Mouse (Mus musculus): ENCODE measurements around the gene Terb1. TPM values are rescaled to one million over a fixed set of nuclear protein-coding genes. Genes with fewer than 3 reads are reported as not detected.

The Terb1 gene
- polyA plus RNA-seq, 1 experiment from 2014 or later: 0.15 TPM

GRCm38 (mm10) chr8:104448796-104449195 is 60.9 kb downstream of the Terb1 start:
- Histone ChIP-seq H3K4me2 (no peak overlapping the region), H3K9me3 (no peaks in the 10 kb centered on the region), H3K36me3 (no peaks in the 10 kb centered on the region), H3K4me3 (no peak overlapping the region), H3K4me1 (peaks cover 5% of the 10 kb centered on the region; the same call in 1 of the 2 replicates), H3K9ac (no peak overlapping the region), H3K27me3 (replicated peaks) (no peaks in the 10 kb centered on the region), H3K27ac (replicated peaks) (no peak overlapping the region)
- ATAC-seq (ENCODE audit: extremely low read depth, insufficient number of reproducible peaks, low FRiP score, low TSS enrichment): no peak
- WGBS: 31% methylated on average over 3 of the region's 3 CpGs

GRCm38 (mm10) chr8:104446016-104446415 is 63.7 kb downstream of the Terb1 start:
- Histone ChIP-seq H3K36me3 (peaks cover 3% of the 10 kb centered on the region), H3K27me3 (replicated peaks) (no peaks in the 10 kb centered on the region), H3K9ac (no peak overlapping the region), H3K4me1 (peaks cover 16% of the 10 kb centered on the region), H3K4me2 (no peak overlapping the region), H3K27ac (replicated peaks) (no peak overlapping the region), H3K4me3 (no peak overlapping the region), H3K9me3 (no peaks in the 10 kb centered on the region)
- WGBS: 70% methylated on average over 3 of the region's 3 CpGs
- ATAC-seq (ENCODE audit: extremely low read depth, insufficient number of reproducible peaks, low FRiP score, low TSS enrichment): no peak

GRCm38 (mm10) chr8:104445248-104445647 is 64.5 kb downstream of the Terb1 start:
- peaks cover 10% of the 10 kb centered on the region for H3K36me3 ChIP-seq
- no peak overlapping the region for H3K9ac ChIP-seq
- H3K27me3 ChIP-seq (replicated peaks): no peaks in the 10 kb centered on the region
- no peak for ATAC-seq (ENCODE audit: extremely low read depth, insufficient number of reproducible peaks, low FRiP score, low TSS enrichment)
- no peaks in the 10 kb centered on the region for H3K9me3 ChIP-seq
- H3K4me1 ChIP-seq: peaks cover 20% of the 10 kb centered on the region
- WGBS: 37% methylated on average over 6 of the region's 6 CpGs
- no peak overlapping the region for H3K27ac ChIP-seq (replicated peaks)
- no peak overlapping the region for H3K4me2 ChIP-seq
- H3K4me3 ChIP-seq: no peak overlapping the region

GRCm38 (mm10) chr8:104443125-104443679 is 66.5 kb downstream of the Terb1 start:
- 0 out of 2 replicates have a peak overlapping the region, but pooled peaks have one; percentile 92 for H3K9ac ChIP-seq
- no peaks in the 10 kb centered on the region for H3K9me3 ChIP-seq
- H3K27ac ChIP-seq (replicated peaks): no peak overlapping the region
- no peaks in the 10 kb centered on the region for H3K27me3 ChIP-seq (replicated peaks)
- peak overlapping the region; percentile 94 for H3K4me3 ChIP-seq
- peak overlapping the region; percentile 95 for H3K4me2 ChIP-seq
- peaks cover 18% of the 10 kb centered on the region for H3K4me1 ChIP-seq
- 59% methylated on average over 7 of the region's 7 CpGs for WGBS
- peaks cover 31% of the 10 kb centered on the region for H3K36me3 ChIP-seq
- no peak for ATAC-seq (ENCODE audit: extremely low read depth, insufficient number of reproducible peaks, low FRiP score, low TSS enrichment)

- peak within 1 kb of the TSS; percentile 92 for H3K9ac ChIP-seq
- peaks cover 36% of the 10 kb centered on the region for H3K36me3 ChIP-seq
- H3K4me2 ChIP-seq: peak within 1 kb of the TSS; percentile 95
- no peaks in the 10 kb centered on the region for H3K9me3 ChIP-seq
- H3K27ac ChIP-seq (replicated peaks): peak within 1 kb of the TSS; percentile 82
- under 1% methylated on average over 75 of the region's 75 CpGs for WGBS
- ATAC-seq (ENCODE audit: extremely low read depth, insufficient number of reproducible peaks, low FRiP score, low TSS enrichment): peak; percentile 71
- peak within 1 kb of the TSS; percentile 94 for H3K4me3 ChIP-seq
- H3K27me3 ChIP-seq (replicated peaks): no peaks in the 10 kb centered on the region
- peaks cover 18% of the 10 kb centered on the region for H3K4me1 ChIP-seq
These were observed 67.2 kb downstream of the Terb1 start, which contains the start of gene Dync1li2 for GRCm38 (mm10) chr8:104442299-104443124. Gene Dync1li2, minus strand, starts transcription at chr8:104443047.

GRCm38 (mm10) chr8:104441613-104442012 is 68.1 kb downstream of the Terb1 start:
- ATAC-seq (ENCODE audit: extremely low read depth, insufficient number of reproducible peaks, low FRiP score, low TSS enrichment): no peak
- Histone ChIP-seq H3K4me1 (peaks cover 19% of the 10 kb centered on the region), H3K4me3 (peak overlapping the region; percentile 94), H3K9ac (peak overlapping the region; percentile 92), H3K9me3 (no peaks in the 10 kb centered on the region), H3K27me3 (replicated peaks) (no peaks in the 10 kb centered on the region), H3K4me2 (peak overlapping the region; percentile 95), H3K27ac (replicated peaks) (peak overlapping the region; percentile 82), H3K36me3 (peaks cover 45% of the 10 kb centered on the region)
- 59% methylated on average over 7 of the region's 7 CpGs for WGBS

- Histone ChIP-seq H3K9me3 (no peaks in the 10 kb centered on the region), H3K9ac (no peak overlapping the region; the same call in 1 of the 2 replicates), H3K27me3 (replicated peaks) (no peaks in the 10 kb centered on the region), H3K4me3 (no peak overlapping the region), H3K4me2 (no peak overlapping the region), H3K4me1 (peaks cover 41% of the 10 kb centered on the region), H3K36me3 (peaks cover 64% of the 10 kb centered on the region), H3K27ac (replicated peaks) (no peak overlapping the region)
- ATAC-seq (ENCODE audit: extremely low read depth, insufficient number of reproducible peaks, low FRiP score, low TSS enrichment): no peak
- 93% methylated on average over 8 of the region's 8 CpGs for WGBS
These were observed 70.2 kb downstream of the Terb1 start for GRCm38 (mm10) chr8:104439461-104439860.

GRCm38 (mm10) chr8:104437494-104438135 is 72.1 kb downstream of the Terb1 start:
- Histone ChIP-seq H3K9ac (no peak overlapping the region), H3K9me3 (no peaks in the 10 kb centered on the region), H3K36me3 (peaks cover 82% of the 10 kb centered on the region), H3K4me1 (peaks cover 45% of the 10 kb centered on the region), H3K4me2 (no peak overlapping the region), H3K27ac (replicated peaks) (no peak overlapping the region), H3K4me3 (no peak overlapping the region), H3K27me3 (replicated peaks) (no peaks in the 10 kb centered on the region)
- WGBS: 61% methylated on average over 13 of the region's 13 CpGs
- no peak for ATAC-seq (ENCODE audit: extremely low read depth, insufficient number of reproducible peaks, low FRiP score, low TSS enrichment)

- Histone ChIP-seq H3K36me3 (peaks cover 92% of the 10 kb centered on the region), H3K4me1 (peaks cover 40% of the 10 kb centered on the region), H3K9me3 (no peaks in the 10 kb centered on the region), H3K27ac (replicated peaks) (peak overlapping the region; percentile 86), H3K4me3 (no peak overlapping the region), H3K9ac (peak overlapping the region; percentile 57; the same call in 1 of the 2 replicates), H3K4me2 (no peak overlapping the region), H3K27me3 (replicated peaks) (no peaks in the 10 kb centered on the region)
- 90% methylated on average over 4 of the region's 4 CpGs for WGBS
- ATAC-seq (ENCODE audit: extremely low read depth, insufficient number of reproducible peaks, low FRiP score, low TSS enrichment): no peak
These were observed 73.1 kb downstream of the Terb1 start for GRCm38 (mm10) chr8:104436591-104436990.

- peaks cover 34% of the 10 kb centered on the region for H3K4me1 ChIP-seq
- H3K36me3 ChIP-seq: peaks cover 95% of the 10 kb centered on the region
- H3K4me2 ChIP-seq: peak overlapping the region; percentile 48
- peak; percentile 85 for ATAC-seq (ENCODE audit: extremely low read depth, insufficient number of reproducible peaks, low FRiP score, low TSS enrichment)
- whole genome bisulfite sequencing: 19% methylated on average over 12 of the region's 12 CpGs
- H3K9ac ChIP-seq: peak overlapping the region; percentile 67
- H3K27me3 ChIP-seq (replicated peaks): no peaks in the 10 kb centered on the region
- H3K27ac ChIP-seq (replicated peaks): peak overlapping the region; percentile 86
- no peaks in the 10 kb centered on the region for H3K9me3 ChIP-seq
- peak overlapping the region; percentile 16; the same call in 1 of the 2 replicates for H3K4me3 ChIP-seq
These were observed 73.7 kb downstream of the Terb1 start for GRCm38 (mm10) chr8:104436038-104436437.

- H3K27ac ChIP-seq (replicated peaks): no peak overlapping the region
- no peak overlapping the region for H3K9ac ChIP-seq
- H3K9me3 ChIP-seq: no peaks in the 10 kb centered on the region
- no peak overlapping the region for H3K4me3 ChIP-seq
- WGBS: 86% methylated on average over 18 of the region's 18 CpGs
- H3K36me3 ChIP-seq: peaks cover 95% of the 10 kb centered on the region
- peaks cover 29% of the 10 kb centered on the region for H3K4me1 ChIP-seq
- H3K4me2 ChIP-seq: no peak overlapping the region
- no peak for ATAC-seq (ENCODE audit: extremely low read depth, insufficient number of reproducible peaks, low FRiP score, low TSS enrichment)
- no peaks in the 10 kb centered on the region for H3K27me3 ChIP-seq (replicated peaks)
These were observed 74.8 kb downstream of the Terb1 start for GRCm38 (mm10) chr8:104434826-104435354.

Measured in heart, embryonic 13.5 days (tissue).